Mouse (Mus musculus): ENCODE data around the gene Gm9844. TPM values are rescaled to one million over a fixed set of nuclear protein-coding genes. Genes with fewer than 3 reads are reported as not detected.
A peak's percentile ranks its signal among the peaks of the same experiment; 100 is the strongest.

Gene Gm9844
- polyA plus RNA-seq, 1 experiment from 2014 or later = 25.5 TPM

- TF ChIP-seq CTCF (IDR thresholded peaks at IDR 0.05; ENCODE audit: low read depth) = peak; percentile 57
- Histone ChIP-seq H3K9me3 (ENCODE audit: low read depth, low read length) (no peaks in the 10 kb centered on the region), H3K4me3 (ENCODE audit: low read depth, low read length) (peak within 1 kb of the TSS; percentile 98), H3K36me3 (ENCODE audit: insufficient read depth) (peaks cover 40% of the 10 kb centered on the region), H3K4me2 (peak within 1 kb of the TSS; percentile 95), H3K4me1 (ENCODE audit: insufficient read depth) (peaks cover 8% of the 10 kb centered on the region), H3K9ac (peak within 1 kb of the TSS; percentile 100), H3K27ac (ENCODE audit: low read depth) (peak within 1 kb of the TSS; percentile 92), H3K27me3 (ENCODE audit: insufficient read depth, low read length) (no peaks in the 10 kb centered on the region)
- WGBS = under 1% methylated on average over 57 of the region's 57 CpGs
- ATAC-seq (ENCODE audit: insufficient read depth) (peak; percentile 94), DNase-seq (peak; percentile 100)
Measured at GRCm38 (mm10) chr7:24883896-24884692, 22.1 kb downstream of the Gm9844 start, which contains the start of gene Rps19. Rps19 (plus strand) TSS chr7:24884371.

GRCm38 (mm10) chr7:24884693-24885291 is 22.8 kb downstream of the Gm9844 start:
- under 1% methylated on average over 46 of the region's 47 CpGs for WGBS
- Histone ChIP-seq H3K4me1 (ENCODE audit: insufficient read depth) (peaks cover 8% of the 10 kb centered on the region), H3K9me3 (ENCODE audit: low read depth, low read length) (no peaks in the 10 kb centered on the region), H3K9ac (peak overlapping the region; percentile 100), H3K27ac (ENCODE audit: low read depth) (peak overlapping the region; percentile 92), H3K4me2 (peak overlapping the region; percentile 95), H3K27me3 (ENCODE audit: insufficient read depth, low read length) (no peaks in the 10 kb centered on the region), H3K4me3 (ENCODE audit: low read depth, low read length) (peak overlapping the region; percentile 98), H3K36me3 (ENCODE audit: insufficient read depth) (peaks cover 47% of the 10 kb centered on the region)
- TF ChIP-seq CTCF (IDR thresholded peaks at IDR 0.05; ENCODE audit: low read depth) = no peak
- DNase-seq (peak; percentile 41), ATAC-seq (ENCODE audit: insufficient read depth) (peak; percentile 4; the same call in 1 of the 2 replicates)

- ATAC-seq (ENCODE audit: insufficient read depth) (no peak), DNase-seq (no peak)
- Histone ChIP-seq H3K9ac (peak overlapping the region; percentile 100), H3K27ac (ENCODE audit: low read depth) (peak overlapping the region; percentile 31), H3K4me1 (ENCODE audit: insufficient read depth) (peaks cover 8% of the 10 kb centered on the region), H3K27me3 (ENCODE audit: insufficient read depth, low read length) (no peaks in the 10 kb centered on the region), H3K36me3 (ENCODE audit: insufficient read depth) (peaks cover 56% of the 10 kb centered on the region), H3K4me3 (ENCODE audit: low read depth, low read length) (peak overlapping the region; percentile 98), H3K9me3 (ENCODE audit: low read depth, low read length) (no peaks in the 10 kb centered on the region), H3K4me2 (peak overlapping the region; percentile 95)
- WGBS = 22% methylated on average over 12 of the region's 12 CpGs
- no peak for TF ChIP-seq CTCF (IDR thresholded peaks at IDR 0.05; ENCODE audit: low read depth)
Measured at GRCm38 (mm10) chr7:24885468-24886307, 23.7 kb downstream of the Gm9844 start.

- no peaks in the 10 kb centered on the region for H3K27me3 ChIP-seq (ENCODE audit: insufficient read depth, low read length)
- no peak for ATAC-seq (ENCODE audit: insufficient read depth)
- no peaks in the 10 kb centered on the region for H3K9me3 ChIP-seq (ENCODE audit: low read depth, low read length)
- peak overlapping the region; percentile 95 for H3K4me2 ChIP-seq
- peak overlapping the region; percentile 100 for H3K9ac ChIP-seq
- TF ChIP-seq CTCF (IDR thresholded peaks at IDR 0.05; ENCODE audit: low read depth) = no peak
- 44% methylated on average over 4 of the region's 4 CpGs for WGBS
- peak overlapping the region; percentile 31; the same call in 1 of the 2 replicates for H3K27ac ChIP-seq (ENCODE audit: low read depth)
- peak overlapping the region; percentile 98 for H3K4me3 ChIP-seq (ENCODE audit: low read depth, low read length)
- DNase-seq = peak; percentile 19
- peaks cover 8% of the 10 kb centered on the region for H3K4me1 ChIP-seq (ENCODE audit: insufficient read depth)
- H3K36me3 ChIP-seq (ENCODE audit: insufficient read depth) = peaks cover 62% of the 10 kb centered on the region
Measured at GRCm38 (mm10) chr7:24886308-24886633, 24.3 kb downstream of the Gm9844 start.

GRCm38 (mm10) chr7:24887096-24887495 is 25.1 kb downstream of the Gm9844 start:
- no peaks in the 10 kb centered on the region for H3K27me3 ChIP-seq (ENCODE audit: insufficient read depth, low read length)
- WGBS = 79% methylated on average over 4 of the region's 4 CpGs
- TF ChIP-seq CTCF (IDR thresholded peaks at IDR 0.05; ENCODE audit: low read depth) = no peak
- ATAC-seq (ENCODE audit: insufficient read depth) (no peak), DNase-seq (no peak)
- H3K9ac ChIP-seq = peak overlapping the region; percentile 100
- peaks cover 63% of the 10 kb centered on the region for H3K36me3 ChIP-seq (ENCODE audit: insufficient read depth)
- peak overlapping the region; percentile 95 for H3K4me2 ChIP-seq
- no peak overlapping the region for H3K27ac ChIP-seq (ENCODE audit: low read depth)
- peak overlapping the region; percentile 98 for H3K4me3 ChIP-seq (ENCODE audit: low read depth, low read length)
- no peaks in the 10 kb centered on the region for H3K9me3 ChIP-seq (ENCODE audit: low read depth, low read length)
- H3K4me1 ChIP-seq (ENCODE audit: insufficient read depth) = peaks cover 8% of the 10 kb centered on the region

DNA sequence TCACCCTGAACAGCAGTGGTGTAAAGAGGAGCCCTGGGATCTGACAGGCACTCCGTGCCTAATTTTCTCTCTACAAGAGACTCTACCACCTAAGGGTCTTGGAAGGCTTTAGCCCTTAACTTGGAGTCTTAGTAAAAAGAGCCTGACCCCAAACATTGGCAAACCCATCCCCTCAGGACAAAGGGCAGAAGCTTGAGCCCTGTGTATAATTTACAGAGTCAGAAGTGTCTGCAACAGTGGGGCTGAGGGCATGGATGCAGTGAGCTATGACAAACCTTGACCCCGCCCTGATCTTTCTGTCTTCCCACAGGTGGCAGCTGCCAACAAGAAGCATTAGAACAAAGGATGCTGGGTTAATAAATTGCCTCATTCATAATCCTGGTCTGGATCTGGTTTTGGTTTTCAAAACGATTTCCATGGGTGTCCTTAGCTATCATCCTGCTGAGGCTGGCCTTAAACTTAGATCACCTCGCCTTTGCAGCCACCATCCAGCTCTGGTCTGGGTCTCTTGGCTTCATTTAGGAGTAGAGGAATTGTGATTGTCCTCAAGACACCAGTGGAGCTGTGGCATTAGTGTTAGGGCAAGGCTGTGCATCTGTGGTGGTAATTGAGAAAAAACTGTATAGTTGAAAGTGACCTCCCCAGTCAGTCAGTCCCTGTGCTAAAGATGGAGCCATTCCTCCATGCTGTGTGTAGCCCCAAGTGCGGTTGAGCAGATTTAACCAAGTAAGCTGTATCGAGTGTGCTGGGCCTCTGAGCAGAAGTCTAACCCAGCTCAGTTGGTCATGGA is 27.6 kb downstream of the Gm9844 start:
- Histone ChIP-seq H3K4me3 (ENCODE audit: low read depth, low read length) (no peak overlapping the region), H3K4me1 (ENCODE audit: insufficient read depth) (peaks cover 8% of the 10 kb centered on the region), H3K36me3 (ENCODE audit: insufficient read depth) (peaks cover 63% of the 10 kb centered on the region), H3K27me3 (ENCODE audit: insufficient read depth, low read length) (no peaks in the 10 kb centered on the region), H3K27ac (ENCODE audit: low read depth) (0 out of 2 replicates have a peak overlapping the region, but pooled peaks have one; percentile 56), H3K9me3 (ENCODE audit: low read depth, low read length) (no peaks in the 10 kb centered on the region), H3K9ac (no peak overlapping the region), H3K4me2 (no peak overlapping the region)
- no peak for TF ChIP-seq CTCF (IDR thresholded peaks at IDR 0.05; ENCODE audit: low read depth)
- no peak for DNase-seq
- 80% methylated on average over 6 of the region's 6 CpGs for WGBS
- ATAC-seq (ENCODE audit: insufficient read depth) = peak; percentile 7; the same call in 1 of the 2 replicates
